Mouse (Mus musculus): ENCODE results near the gene Tomm22.
A peak's percentile ranks its signal among the peaks of the same experiment; 100 is the strongest.

The Tomm22 gene

DNA sequence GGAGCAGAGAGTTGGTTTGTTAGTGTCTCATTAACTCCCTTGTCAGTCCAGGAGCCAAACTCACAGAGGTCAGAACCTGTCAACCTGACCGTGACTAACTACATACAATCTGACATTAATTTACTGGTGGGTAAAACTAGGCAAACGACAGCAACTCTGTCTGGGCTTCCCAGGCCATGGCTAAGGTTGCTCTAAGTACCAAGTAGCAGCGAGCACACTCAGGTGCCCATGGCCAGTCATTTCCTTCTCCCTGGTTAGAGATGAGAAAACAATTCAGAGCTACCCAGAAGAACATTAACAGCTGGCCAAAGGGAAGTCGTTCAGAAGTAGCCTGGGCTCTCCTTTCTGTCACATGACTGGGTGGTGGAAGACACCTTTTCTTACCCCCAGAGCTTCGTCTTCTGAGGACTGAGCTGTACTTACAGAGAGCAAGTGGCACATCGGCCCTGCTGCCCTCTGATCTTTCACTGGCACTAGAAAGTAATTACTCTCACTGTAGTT is 14.5 kb downstream of the Tomm22 start:
- DNase-seq (ENCODE audit: extremely low spot score, low spot score), result no peak

DNA sequence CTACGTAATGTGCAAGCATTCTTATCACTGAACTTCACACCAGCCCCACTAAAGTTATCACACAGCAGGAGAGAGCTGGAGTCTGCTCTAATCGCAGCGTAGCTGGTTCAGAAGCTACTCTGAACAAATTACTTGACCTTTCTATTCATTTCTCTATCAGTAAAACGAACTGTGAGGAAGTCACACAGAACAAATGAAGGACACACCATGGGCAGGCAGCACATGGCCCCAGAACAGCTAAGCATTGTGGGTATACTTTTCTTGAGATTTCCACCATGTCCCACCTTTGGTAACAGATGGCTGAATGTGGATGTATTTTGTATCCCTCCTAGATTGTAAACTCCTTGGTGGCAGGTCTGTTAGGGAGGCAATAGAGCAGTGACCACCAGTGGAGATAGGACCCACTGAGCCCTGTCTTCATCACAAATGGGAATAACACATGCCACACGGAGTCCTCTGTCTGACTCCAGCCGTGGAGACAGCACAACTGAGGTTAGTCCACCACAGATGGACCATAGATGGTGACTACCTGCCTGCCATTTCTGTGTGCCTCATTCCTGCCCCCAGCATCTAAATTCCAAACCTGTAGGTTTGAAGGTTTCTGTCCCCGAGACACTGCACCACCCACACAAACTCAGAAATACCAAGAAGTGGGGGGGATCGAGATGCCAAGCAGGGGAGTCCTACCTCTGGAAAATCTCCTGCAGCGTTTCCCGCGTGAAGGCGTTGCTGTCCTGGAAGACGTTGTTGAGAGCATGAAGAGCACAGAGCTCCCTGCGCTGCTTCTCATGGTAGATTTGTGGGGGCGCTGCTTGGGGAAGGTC is 15.6 kb downstream of the Tomm22 start:
- no peak for DNase-seq (ENCODE audit: extremely low spot score, low spot score)

DNA sequence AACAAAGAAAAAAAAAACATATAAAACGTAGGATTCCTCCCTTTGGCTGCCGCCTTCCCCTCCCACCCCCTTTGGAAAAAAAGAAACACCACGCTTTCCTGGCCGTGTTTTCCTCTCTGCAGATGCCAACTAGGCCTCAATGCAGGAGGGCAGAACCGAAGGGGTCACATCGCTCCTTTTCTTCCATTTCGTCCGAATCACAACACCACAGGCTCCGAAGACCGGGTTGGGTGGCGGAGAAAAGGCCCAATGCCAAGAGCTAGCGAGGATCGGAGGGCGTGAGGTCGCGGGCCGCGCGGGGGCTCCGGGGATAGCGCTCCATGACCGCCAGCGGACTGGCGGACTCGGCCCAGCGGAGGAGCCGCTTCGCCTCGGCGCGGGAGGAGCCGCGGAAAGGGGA is 16.5 kb downstream of the Tomm22 start:
- DNase-seq (ENCODE audit: extremely low spot score, low spot score), result peak; percentile 79

DNA sequence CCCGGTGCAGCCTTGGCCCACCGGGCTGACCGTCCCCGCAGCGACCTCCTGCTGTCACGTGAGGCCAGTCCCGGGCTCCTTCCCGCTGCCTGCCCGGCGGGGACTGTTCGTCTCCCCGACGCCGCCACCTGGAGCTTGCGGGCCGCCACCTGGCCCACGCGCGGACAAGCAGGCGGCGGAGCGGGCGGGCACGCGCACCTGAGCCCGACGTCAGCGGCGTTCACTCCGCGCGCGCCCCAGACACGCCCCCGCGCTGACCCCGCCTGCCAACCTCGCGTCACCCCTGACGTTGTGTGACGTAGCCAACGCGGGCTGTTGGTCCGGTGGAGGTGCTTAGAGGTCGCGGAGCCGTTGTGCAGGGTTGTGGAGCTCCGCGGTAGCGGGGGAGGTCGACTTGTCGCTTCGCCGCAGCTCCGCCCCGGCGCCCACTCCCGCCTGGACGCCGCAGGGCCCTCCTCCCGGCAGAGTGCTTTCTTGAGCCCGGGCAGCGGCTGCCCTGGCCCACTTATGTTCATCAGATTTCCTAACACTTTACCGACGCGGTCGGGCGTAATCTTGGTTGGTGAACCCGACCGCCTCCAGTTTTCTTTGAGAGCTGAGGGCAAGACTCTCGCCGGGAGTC is 17.1 kb downstream of the Tomm22 start, which contains the start of gene Josd1:
Josd1 (minus strand) TSS at position 274 of the 622 bp plus-strand sequence.
- DNase-seq (ENCODE audit: extremely low spot score, low spot score), result peak; percentile 98

DNA sequence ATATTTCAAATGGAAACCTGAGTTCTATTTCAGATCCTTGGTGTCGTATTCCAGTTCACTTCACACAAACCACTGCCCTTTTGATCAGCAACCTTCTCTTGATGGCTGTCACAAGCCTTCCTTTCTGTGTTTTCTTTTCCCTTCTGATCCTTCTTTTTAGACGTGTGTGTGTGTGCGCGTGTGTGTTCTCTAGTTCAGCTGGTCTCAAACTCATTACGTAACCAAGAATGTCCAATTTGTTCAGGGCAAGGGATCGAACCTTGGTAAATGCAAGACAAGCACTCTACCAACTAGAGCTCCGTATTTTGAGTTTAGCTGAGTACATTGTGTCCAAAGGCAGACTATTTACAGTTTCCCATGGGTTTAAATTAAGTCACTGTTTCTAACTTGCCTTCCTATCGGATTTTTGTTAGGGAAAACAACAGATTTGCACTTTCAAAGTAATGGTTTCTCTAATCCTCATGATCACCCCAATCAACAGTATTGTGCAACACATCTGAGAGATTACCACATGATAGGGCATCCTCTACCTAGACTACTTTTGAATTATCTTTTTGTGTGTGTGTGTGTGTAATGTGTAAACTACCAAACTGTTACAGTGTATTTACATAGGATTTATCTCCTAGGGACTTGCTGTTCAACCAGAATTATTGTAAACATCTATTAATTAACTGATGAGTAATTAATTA is 17.8 kb downstream of the Tomm22 start:
- no peak for DNase-seq (ENCODE audit: extremely low spot score, low spot score)

DNA sequence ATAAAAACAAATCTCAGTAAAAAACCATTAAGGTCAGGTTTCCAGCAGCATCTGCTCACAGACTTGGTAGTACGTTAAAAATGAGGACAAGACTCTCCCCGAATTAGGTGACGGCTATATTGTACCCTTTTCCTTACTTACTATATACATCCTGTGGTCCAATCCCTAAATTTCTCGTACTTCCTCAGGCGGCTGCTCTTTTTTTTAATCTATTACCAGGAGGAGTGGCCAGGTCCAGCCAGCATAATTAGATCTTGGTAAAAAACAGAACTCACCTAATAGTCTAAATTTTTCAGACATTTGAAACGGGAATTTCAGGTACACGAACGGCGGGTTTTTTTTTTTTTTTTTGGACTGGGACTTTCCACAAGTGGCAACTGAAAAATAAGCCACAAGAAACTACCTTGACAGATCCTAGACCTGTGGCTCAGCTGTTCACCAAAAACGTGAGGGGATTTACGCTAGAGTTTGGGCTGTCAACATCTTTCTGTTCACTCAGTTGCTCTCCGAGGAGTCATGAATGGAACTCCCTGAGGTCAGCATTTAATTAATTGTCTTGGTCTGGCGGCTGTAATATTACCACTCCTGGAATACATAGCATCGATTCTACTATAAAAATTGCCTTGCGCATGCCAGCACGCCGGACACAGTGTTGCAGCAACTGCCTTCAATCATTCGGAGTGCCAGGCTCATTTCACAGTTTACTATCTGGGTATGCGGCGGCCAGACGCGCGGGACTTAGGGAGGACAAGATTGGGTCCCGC is 19.2 kb downstream of the Tomm22 start:
- DNase-seq (ENCODE audit: extremely low spot score, low spot score), result no peak

DNA sequence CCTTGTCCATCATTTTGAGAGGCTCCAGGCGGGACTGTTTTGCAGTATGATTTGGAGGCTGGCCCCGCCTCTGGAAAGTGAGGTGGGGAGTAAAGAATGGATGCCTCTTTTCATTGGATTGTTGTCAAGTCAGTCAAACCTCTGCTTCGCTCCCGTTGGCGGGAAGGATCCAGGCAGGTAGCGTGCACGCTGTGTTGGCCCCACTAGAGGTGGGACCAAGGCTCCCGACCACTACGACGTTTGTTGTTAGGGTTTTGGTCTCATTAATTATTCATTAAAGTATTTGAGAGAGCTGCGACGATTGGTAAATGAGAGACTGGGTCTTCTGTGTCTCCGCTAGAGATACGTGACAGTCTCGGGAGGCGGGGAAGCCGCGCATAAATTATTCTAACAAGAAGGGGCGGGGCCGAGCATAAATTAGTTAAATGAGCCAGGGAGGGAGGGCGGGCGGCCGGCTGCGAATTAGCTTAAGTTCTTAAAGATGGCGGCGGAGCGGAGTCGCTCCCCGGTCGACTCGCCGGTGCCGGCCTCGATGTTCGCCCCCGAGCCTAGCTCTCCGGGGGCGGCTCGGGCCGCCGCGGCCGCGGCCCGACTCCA is 19.9 kb downstream of the Tomm22 start, which contains the start of gene Gtpbp1:
Gtpbp1 (plus strand) TSS at position 420 of the 597 bp plus-strand sequence.
- peak; percentile 94 for DNase-seq (ENCODE audit: extremely low spot score, low spot score)

DNA sequence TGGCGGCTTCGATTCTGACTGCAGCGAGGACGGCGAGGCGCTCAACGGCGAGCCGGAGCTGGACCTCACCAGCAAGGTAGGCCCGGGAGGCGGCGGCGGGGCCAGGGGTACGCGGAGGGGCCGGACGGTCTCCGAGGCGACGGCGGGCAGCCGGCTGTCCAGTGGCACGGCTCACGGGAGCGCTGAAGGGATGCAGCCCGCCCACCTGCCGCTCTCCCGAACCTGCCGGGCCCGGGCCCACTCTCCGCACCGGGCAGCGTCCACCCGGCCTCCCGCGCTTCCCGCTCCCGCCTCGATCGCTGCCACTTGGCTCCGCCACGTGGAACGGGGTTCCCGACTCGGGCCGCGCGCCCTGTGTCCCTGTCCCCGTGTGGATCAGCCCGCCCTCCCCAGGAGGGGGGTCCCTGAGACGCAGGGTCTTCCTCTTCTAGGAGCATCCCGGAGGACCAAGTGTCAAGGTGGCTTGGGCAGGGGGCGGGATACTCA is 20.4 kb downstream of the Tomm22 start:
- DNase-seq (ENCODE audit: extremely low spot score, low spot score), result no peak

DNA sequence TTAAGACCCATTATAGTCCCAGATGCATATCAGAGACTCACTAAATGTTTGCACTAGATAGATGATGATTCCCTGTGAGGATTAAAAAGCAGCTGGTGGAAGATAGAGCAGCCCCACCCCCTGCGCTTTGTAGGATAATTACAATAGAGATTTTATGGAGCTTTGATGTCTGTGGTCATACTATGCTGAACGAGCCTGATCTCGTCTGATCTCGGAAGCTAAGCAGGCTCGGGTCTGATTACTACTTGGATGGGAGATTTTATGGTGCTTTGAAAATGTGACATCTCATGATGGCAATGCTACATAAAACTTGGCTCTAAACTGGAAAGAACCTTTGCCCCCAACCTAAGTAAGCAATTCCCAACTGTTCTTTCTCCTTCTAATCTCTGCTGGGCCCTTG is 21.7 kb downstream of the Tomm22 start:
- DNase-seq (ENCODE audit: extremely low spot score, low spot score), result no peak

DNA sequence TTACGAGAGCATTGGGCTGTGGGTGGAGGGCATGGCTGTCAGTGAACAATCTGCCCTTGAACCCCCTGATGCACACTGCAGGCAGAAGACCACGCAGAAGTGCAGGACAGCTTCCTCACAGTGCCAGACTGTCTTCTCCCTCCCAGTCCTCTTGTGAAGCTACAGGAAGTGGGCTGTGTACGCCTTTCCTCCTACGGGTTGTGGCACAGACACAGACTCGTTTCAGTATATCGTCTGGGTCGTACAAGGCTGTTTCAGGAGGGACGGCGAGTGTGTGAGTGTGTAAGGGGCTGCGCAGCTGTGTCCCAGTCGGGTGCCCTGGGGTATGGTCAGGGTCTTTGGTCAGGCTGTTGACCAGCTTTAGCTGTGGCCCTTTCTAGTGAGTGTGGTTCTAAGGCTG is 23.1 kb downstream of the Tomm22 start:
- DNase-seq (ENCODE audit: extremely low spot score, low spot score), result no peak

DNA sequence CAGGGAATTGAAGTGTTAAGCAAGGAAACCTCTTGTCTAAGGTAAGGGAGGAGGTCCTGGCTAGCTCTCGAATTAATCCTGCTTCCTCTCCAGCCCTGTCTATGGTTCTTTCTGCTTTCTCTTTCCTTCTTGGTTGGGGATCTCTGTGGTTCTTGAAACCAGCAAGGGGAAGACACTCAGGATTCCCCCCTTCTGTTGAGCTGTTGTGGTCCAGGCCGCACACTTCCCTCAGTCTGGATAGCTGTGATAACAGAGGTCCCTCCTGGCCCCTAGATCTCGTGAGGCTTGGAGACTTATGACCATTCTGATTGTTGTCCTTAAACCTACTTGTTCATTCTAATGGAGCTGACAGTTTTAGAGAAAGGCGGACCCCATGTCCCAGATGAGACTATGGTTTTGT is 23.9 kb downstream of the Tomm22 start:
- no peak for DNase-seq (ENCODE audit: extremely low spot score, low spot score)

DNA sequence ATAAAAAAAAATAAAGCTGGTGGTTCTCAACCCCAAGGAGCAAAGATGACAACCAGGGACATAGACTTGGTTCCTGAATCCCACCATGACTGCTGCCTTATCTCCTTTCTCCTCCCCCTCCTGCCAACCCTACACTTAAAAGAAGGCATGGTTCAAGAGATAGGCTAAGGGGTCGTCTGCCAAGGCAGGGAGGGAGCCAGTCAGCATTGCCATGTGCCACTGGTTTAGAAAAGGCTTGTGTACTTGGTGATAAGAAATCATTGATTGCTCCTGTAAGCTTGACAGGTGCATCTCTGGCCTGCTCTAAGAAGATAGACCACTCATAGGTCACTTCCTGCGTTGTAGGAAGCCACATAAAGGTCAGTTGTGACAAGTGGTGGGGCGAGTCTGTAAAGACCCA is 24.9 kb downstream of the Tomm22 start:
- DNase-seq (ENCODE audit: extremely low spot score, low spot score), result no peak

DNA sequence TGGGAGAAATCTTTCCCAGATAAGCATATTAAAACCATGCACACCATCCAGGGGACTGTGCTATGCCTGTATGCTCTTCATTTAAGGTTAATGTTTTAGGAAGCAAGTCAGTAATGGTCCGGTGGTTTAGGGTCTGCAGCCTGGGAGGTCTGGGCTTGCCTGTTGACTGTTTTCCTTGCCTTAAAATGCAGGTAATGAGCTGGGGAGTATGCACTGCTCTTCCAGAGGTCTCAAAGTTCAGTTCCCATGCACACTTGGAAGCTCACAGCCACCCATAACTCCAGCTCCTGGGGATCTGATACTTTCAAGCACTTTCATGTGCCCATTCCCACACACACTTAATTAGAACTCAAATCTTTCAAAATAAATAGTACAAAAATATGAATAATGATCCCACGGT is 25.8 kb downstream of the Tomm22 start:
- no peak for DNase-seq (ENCODE audit: extremely low spot score, low spot score)

DNA sequence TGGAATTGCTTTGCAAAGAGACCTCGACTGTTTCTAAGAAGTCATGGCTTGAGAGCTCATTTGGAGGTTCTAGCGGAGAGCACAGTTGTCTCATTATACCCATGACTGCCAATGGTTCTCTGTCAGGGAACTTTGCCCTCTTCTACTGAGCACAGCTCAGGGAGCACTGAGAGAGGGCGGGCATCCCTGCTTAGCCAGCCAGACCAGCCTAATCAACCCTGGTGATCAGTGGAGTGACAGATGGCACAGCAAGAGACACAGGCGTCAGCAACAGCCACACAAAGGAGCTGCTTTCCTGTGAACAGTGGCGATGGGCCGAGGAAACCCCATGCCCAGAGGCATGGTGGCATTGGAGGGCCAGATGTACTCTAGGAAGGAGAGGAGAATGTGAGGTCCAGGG is 26.4 kb downstream of the Tomm22 start:
- DNase-seq (ENCODE audit: extremely low spot score, low spot score), result no peak

DNA sequence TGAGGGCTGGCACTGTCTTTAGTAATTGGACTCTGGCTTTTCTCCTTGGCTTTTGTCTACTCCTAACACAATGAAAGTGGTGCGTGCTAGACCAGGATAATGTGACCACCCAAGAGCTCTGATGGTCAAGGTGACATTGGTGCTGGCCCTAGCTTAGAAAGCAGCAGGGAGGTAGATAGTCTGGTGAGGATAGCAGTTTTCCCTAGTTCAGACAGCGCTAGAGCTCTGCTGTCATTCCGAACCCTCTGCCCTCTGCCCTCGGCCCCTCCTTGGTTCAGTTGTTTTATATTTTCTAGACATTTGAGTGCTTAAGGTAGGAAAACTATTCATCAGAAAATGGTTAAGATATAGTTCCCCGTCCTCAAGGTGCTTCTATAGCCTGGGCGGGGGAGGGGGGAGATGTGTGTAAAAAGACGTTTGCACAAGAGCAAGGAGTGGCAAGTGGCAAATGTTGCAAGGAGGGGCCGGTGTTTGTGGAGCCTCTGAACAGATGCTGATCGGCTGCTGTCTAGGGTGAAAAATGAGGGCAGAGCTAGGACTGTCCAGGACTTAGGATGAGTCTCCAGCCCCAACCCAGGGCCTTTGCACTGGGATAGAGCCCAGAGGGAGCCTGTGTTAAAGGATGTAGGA is 27.0 kb downstream of the Tomm22 start:
- DNase-seq (ENCODE audit: extremely low spot score, low spot score), result no peak

DNA sequence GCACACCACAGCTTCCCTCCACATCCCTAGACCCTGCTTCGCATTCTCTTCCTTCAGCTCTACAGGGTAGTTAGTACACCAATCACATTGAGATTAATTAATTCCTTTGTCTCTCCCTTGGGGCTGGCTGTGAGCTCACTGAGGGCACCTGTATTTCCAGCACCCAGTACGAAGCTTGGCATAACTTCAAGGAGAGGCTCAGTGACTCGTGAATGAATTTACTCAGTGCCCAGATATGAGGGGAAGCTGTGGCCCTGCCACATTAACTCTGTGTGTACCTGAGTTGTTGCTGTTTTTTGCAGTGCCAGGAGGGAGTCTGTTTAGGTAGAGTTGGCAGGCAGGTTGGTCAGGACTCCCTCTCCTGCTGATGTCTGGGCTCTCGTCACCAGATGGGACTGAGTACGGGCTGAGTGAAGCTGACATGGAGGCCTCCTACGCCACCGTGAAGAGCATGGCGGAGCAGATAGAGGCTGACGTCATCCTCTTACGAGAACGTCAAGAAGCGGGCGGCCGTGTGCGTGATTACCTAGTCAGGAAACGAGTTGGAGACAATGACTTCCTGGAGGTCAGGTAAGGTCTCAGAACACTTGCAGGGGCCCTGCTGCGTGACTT is 36.0 kb downstream of the Tomm22 start:
- DNase-seq (ENCODE audit: extremely low spot score, low spot score), result no peak

DNA sequence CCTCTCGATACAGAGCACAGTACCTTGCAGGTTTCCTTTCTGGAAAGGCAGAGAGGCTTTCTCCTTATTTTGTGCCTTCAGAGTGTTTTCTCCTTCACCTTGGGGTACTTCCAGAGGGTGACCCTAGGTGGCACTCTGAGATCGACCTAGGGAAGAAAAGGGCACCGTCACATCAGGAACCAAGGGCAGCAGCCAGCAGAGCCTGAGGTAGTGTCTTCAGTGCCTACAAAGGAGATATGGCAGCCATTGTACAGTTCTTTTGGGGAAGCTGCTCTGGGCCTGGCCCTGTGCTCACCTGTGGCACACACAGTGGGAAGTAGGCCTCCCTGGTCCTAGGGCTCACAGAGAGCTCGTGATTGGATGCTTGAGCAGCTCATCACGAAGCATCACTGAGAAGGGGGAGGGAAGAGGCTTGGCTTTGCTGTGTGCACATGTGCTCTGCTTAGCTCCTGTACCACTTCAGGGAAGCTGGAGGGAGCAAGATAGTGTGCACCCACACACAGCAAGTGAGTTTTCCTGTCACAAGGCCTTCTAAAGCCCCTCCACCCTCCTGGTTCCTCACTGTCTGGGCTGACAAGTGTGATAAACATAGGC is 37.7 kb downstream of the Tomm22 start:
- DNase-seq (ENCODE audit: extremely low spot score, low spot score), result no peak

DNA sequence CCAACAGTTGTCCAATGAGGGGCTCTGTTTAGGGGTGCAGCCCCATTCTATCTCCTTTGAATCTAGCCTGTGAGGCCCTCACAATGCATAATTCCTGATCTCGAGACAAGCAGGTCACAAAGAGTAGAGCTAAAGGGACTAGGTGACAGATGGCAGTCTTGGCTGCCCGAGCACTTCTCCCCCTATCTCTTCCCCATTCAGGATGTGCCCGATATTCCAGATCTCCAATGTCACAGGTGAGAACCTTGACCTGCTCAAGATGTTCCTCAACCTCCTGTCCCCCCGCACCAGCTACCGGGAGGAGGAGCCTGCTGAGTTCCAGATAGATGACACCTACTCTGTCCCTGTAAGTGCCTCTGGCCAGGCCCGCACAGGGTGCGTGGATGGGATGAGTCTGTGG is 45.0 kb downstream of the Tomm22 start:
- DNase-seq (ENCODE audit: extremely low spot score, low spot score), result no peak

DNA sequence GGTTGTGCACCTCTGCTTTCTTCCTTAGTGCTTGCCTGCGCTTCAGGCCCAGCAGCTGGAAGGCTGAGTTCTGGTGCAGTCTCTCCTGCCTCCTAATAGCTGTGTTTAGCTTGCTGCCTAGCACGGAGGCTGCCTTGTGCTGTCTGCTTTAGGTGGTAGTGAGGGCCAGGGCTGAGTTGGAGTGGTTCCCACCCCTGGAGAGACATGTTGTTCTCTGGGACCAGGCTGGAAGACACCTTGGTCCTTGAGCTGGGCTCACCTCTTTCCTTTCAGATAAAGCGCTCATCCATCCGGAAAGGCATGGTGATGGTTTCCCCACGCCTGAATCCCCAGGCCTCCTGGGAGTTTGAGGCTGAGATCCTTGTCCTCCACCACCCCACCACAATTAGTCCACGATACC is 46.0 kb downstream of the Tomm22 start:
- no peak for DNase-seq (ENCODE audit: extremely low spot score, low spot score)

DNA sequence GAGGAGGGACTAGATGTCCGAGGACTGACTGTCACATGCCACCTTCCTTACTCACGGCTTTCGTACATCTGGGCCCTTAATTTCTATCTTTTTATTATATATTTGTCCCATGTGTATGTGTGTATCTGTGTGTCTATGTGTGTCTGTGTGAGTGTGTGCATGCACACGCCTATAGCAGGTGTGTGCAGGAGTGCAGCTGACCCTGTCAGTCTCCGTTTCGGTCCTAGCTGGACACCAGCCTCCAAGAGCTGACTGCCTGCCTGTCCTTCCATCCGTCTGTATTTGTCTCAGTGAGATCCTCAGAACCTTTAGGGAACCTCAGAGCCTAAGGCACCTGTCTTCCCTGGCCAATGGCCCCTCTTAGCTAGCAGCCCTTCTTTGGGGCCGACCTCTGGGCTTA is 49.6 kb downstream of the Tomm22 start:
- DNase-seq (ENCODE audit: extremely low spot score, low spot score), result no peak
